Mouse (Mus musculus) right cerebral cortex, postnatal 4 days (tissue): Measurements from ENCODE around the gene Gpn3.
"Not testable (repeated sequence)": the region's sequence is repeated elsewhere in the genome, so short reads cannot be mapped to it uniquely, and the experiment has no call there.

Experiments
- DNase-seq: peaks from one replicate; pipeline ENCODE4 v3.0.0-alpha.2; 2022

Gene Gpn3

GRCm38 (mm10) chr5:122391178-122391785 lies 19.6 kb downstream of the Gpn3 start:
- DNase-seq: no peak

GRCm38 (mm10) chr5:122391786-122392180 lies 20.1 kb downstream of the Gpn3 start, which contains the start of gene Arpc3:
Gene Arpc3, plus strand, starts transcription at chr5:122391878.
- peak; percentile 96 for DNase-seq

GRCm38 (mm10) chr5:122392227-122393004 lies 20.7 kb downstream of the Gpn3 start:
- no peak for DNase-seq

- peak; percentile 85 for DNase-seq
Observed at GRCm38 (mm10) chr5:122393887-122394286, 22.2 kb downstream of the Gpn3 start.

GRCm38 (mm10) chr5:122396791-122397190 lies 25.1 kb downstream of the Gpn3 start:
- no peak for DNase-seq

- no peak for DNase-seq
Observed at GRCm38 (mm10) chr5:122397495-122397894, 25.8 kb downstream of the Gpn3 start.

GRCm38 (mm10) chr5:122399871-122400270 lies 28.2 kb downstream of the Gpn3 start:
- no peak for DNase-seq

- DNase-seq: no peak
Observed at GRCm38 (mm10) chr5:122400628-122401302, 29.1 kb downstream of the Gpn3 start.

- peak; percentile 80 for DNase-seq
Observed at GRCm38 (mm10) chr5:122401303-122401640, 29.6 kb downstream of the Gpn3 start.

- DNase-seq: no peak
Observed at GRCm38 (mm10) chr5:122402160-122402559, 30.5 kb downstream of the Gpn3 start.

GRCm38 (mm10) chr5:122402772-122403171 lies 31.1 kb downstream of the Gpn3 start:
- no peak for DNase-seq

- DNase-seq: no peak
Observed at GRCm38 (mm10) chr5:122403362-122403761, 31.7 kb downstream of the Gpn3 start.

GRCm38 (mm10) chr5:122405537-122405936 lies 33.9 kb downstream of the Gpn3 start:
- no peak for DNase-seq

GRCm38 (mm10) chr5:122409692-122410645 lies 38.3 kb downstream of the Gpn3 start:
- DNase-seq: no peak

- DNase-seq: no peak
Observed at GRCm38 (mm10) chr5:122411892-122412291, 40.2 kb downstream of the Gpn3 start.

- no peak for DNase-seq
Observed at GRCm38 (mm10) chr5:122412826-122413225, 41.1 kb downstream of the Gpn3 start.

- DNase-seq: no peak
Observed at GRCm38 (mm10) chr5:122414351-122414750, 42.7 kb downstream of the Gpn3 start.

GRCm38 (mm10) chr5:122415465-122415864 lies 43.8 kb downstream of the Gpn3 start:
- no peak for DNase-seq

GRCm38 (mm10) chr5:122420676-122421075 lies 49.0 kb downstream of the Gpn3 start:
- not testable (repeated sequence) for DNase-seq

- no peak for DNase-seq
Observed at GRCm38 (mm10) chr5:122421271-122422068, 49.8 kb downstream of the Gpn3 start, which contains the start of gene Anapc7. Gene Anapc7, plus strand, starts transcription at chr5:122421693.

- DNase-seq: peak; percentile 87
Observed at GRCm38 (mm10) chr5:122422071-122422964, 50.6 kb downstream of the Gpn3 start.
